Mouse (Mus musculus): Measurements from ENCODE around the gene 9530077C05Rik.
"Not testable (repeated sequence)": the region's sequence is repeated elsewhere in the genome, so short reads cannot be mapped to it uniquely, and the experiment has no call there.

9530077C05Rik gene

DNA sequence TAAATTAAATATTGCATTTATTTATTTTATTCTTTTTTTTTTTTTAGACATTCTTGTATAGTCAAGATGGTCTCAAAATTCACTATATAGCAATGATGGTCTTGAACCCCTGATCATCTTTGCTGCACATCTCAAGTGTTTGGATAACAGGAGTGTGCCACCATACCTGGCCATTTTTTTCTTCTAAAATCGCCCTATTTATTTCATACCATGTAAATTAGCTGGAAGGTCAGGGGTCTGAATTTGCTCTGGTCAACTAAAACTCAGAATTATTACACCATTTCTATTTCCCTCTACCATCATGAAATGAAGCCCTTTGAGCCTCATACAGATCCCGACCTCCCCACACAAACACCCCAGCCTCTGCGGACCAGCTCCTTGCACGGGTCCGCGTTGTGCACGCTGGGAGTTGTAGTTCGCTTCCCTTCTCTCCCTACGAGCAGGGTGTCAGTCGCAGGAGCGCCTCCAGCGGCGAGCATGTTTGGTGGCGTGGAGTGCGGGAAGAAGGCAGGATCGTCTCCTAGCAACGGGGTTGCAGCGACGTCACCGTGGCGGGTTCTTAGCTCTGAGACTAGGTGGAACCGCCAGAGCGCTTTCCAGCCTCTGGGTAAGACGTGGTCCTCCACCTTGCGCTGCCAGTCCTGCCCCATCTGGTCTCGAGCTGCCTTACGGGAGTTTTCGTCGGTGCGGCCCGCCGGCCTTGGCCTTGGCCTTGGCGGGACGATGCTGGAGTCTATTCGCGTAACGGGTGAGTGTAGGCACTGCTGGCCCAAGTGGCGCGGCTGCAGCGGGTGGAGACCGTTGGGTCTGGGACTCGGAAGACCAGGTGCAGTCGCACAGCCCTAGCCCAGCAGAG lies at the start of gene 9530077C05Rik:
9530077C05Rik (plus strand) TSS at position 512 of the 856 bp plus-strand sequence.
- peak; percentile 97 for DNase-seq (ENCODE audit: low spot score)

DNA sequence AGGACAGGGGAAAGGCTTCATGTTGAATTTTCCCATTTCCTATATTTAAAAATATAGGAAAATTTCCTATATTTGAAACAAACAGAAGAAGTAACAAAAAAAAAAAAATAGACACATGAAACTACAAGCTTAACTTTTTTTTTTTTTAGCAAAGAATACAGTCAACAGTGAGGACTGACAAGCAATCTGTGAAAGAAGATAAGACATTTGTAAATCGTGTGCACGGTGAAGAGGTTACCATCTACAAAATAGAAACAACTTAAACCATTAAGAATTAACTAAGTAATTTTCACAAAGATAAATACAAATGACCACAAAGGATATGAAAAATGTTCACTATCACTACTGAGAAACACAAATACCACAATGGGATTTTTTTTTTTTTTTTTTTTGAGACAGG lies 45.1 kb upstream of the 9530077C05Rik start:
- DNase-seq (ENCODE audit: low spot score): no peak

DNA sequence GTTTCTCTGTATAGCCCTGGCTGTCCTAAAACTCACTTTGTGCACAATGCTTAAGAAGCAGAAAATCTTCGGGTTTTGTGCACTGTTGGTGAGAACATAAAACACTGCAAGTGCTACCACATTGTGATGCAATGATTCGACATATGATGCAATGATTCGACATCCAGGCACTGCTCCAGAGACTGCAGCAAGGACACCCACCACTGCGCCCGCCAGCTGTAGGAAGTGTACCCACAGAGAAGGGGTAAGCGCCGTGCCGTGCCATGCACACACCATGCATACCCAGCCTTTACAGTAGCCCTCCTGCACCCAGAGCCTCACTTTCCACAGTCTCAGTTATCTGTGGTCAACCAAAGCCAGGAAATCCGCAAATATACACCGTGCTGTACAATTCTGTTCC lies 44.7 kb upstream of the 9530077C05Rik start:
- DNase-seq (ENCODE audit: low spot score): no peak

DNA sequence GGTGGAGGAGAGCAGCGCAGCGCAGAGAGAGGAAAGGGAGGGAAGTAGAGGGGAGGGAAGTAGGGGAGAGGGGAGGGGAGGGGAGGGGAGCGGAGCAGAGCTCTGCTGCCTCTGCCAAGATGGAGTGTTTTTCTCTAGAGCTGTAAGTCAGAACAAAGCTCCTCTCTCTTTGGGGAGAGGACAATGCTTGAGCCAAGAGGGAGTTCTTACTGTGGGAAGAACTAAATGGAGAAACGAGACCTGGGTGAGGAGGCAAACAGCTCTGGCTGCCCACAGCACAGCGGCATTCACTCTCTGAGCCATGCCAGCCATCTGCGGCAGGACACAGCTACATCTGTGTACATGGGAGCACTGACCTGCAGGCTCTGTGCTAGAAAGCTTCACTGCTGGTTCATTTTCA lies 43.3 kb upstream of the 9530077C05Rik start:
- DNase-seq (ENCODE audit: low spot score): no peak

DNA sequence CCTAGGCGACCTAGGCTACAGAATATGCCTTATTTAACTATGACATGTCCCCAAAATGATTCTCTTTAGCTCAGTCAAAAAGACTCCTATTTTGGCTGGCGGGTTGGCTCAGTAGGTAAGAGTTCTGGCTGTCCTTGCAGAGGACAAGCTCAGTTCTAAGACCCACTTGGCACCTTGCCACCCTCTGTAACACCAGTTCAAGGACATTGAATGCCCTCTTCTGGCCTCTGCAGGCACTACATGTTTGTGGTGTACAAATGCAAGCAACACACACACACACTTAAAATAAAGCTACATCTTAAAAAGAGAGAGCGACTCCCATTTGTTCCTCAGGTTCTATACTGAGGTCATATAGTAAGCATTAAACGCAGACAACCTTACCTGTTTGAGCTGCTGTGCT lies 38.6 kb upstream of the 9530077C05Rik start:
- DNase-seq (ENCODE audit: low spot score): no peak

DNA sequence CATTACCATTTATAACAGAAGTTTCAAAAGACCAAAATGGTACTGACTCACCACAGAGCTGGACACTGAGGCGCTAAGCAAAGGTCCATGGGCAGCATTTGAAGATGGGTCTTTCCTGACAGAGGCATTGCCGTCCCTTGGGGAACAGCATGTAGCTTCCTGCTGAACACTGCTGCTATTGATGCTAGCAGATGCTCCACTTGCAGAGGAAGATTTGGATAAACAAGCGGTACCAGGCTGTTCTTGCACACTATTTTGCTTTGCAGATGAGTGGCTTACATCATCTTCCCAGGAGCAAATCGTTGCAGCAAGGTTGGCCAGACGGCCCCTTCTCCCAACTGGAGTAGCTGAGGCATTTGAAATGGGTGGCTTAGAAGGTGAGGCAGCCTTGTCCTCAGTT lies 35.2 kb upstream of the 9530077C05Rik start:
- DNase-seq (ENCODE audit: low spot score): no peak

DNA sequence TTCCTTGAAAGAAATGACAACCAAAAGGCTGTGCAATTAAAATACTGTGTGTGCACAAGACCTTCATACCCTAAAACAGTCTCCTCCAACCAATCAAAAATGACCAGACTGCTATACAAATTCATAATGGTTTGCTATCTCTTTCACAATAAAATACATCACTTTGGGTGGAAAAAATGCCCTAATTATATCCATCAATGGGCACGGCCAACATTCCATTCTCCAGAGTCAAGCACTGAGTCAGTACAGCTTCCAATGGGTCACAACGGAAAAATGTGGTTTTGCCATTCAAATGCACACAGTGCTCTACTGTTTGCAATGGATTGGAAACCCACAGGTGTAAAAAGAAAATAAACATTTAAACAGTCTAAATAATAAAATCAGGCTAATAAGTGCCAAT lies 25.4 kb upstream of the 9530077C05Rik start:
- no peak for DNase-seq (ENCODE audit: low spot score)

DNA sequence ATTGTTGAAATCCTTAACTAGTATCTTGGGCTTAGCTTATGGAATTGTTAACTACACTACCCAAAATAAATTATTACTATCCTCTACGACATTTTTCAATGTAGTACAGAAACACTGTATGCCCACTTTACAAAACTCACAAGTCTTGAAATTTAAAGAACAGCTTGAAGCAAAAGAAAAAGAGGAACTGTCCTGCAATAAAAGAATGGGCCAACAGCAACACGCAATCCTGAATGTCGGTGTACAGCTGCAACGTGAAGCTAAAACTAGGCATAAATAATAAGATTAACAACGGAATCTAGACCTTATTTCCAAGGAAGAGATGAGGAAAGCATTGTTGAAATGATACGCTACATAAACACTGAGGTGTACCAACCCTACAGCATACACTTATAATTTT lies 23.4 kb upstream of the 9530077C05Rik start:
- DNase-seq (ENCODE audit: low spot score): no peak

DNA sequence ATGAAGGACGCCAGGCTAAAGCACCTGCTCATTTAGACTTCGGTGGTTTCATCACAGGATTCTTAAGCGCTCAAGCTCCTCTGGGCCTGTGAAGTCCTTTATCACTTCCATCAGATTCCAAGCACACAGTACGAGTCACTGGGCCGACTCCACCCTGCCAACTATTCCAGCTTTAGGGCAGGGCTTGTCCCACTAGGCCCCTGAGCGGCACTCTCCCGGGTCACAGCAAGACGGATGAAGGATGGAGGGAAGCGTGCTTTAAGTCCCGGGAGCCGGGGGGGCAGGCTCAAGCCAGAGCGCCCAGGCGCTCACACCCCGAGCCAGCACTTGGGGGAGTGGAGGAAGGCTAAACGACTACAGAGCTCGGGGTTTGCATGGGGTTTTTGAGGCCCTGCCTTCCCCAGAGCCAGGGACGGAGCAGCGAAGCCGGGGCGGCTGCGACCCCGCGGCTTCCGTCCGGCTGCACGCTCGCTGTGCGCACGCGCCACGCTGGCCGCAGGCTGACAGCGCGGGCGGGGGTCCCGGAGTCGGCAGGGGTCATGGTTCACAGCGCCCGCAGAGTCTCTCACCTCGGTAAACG lies 22.8 kb upstream of the 9530077C05Rik start:
- DNase-seq (ENCODE audit: low spot score): no peak

DNA sequence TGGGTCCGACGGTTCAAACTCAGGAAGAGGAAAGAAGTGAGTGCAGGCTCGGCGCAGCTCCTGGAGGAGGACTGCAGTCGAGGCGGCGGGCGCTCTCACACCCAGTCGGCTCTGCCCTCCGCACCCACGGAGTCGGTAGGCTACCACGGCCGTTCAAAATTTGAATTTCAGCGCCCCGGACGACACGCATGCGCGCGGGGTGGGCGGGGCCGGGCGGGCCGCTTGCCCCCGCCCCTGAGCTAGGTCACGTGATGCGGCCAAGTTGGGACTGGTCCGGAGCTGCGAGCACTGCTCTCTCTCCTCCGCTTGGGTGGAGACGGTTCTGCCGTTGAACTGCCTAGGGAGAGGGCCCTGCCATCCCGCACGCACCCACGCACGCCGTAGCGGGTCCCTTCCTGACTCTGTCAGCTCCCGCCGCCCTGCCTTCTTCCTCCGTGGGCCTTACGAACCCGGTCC lies 22.3 kb upstream of the 9530077C05Rik start, which contains the start of gene Anln:
Anln (minus strand) TSS at position 168 of the 456 bp plus-strand sequence.
- peak; percentile 91 for DNase-seq (ENCODE audit: low spot score)

DNA sequence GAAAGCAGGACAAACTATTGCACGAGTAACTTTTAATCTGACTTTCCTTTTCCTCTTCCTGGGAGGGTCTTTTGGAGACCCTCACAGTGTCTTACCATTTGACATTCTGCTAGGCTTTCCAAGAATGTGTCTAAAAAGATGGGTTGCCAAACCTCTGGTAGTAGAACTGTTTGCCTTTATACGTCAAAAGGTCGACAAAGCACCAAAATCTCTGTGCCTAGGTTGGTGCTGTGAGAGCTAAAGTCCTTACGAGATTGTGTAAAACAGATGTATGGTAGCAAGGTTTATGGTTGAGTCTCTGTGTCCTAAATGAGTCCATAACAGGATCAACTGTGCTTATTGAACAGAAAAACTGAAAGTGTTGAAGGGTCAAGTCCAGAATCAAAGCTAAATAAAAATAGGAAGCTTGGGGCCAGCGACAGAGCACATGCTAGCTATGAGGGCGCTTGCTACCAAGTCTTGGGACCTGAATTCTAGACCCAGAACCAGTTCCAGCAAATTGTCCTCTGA lies 21.5 kb upstream of the 9530077C05Rik start:
- no peak for DNase-seq (ENCODE audit: low spot score)

DNA sequence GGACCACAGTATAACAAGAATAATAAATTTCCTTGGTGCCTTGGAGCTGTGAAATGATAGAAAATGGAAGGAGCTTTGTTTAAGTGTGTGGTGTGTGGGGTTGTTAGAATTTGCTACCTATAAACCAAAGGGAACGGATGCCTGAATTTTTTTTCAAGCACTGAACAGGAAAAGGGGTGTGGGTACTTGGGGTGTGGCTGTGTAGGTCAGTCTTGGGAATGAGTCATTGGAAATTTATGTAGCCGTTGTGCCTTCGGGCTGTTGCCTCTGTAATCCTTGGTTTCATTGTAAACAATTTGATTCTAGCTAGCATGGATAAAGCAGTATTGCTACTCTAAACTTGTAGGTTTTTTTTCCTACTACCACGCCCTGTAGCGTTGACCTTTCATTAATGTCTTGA lies 20.9 kb upstream of the 9530077C05Rik start:
- no peak for DNase-seq (ENCODE audit: low spot score)

DNA sequence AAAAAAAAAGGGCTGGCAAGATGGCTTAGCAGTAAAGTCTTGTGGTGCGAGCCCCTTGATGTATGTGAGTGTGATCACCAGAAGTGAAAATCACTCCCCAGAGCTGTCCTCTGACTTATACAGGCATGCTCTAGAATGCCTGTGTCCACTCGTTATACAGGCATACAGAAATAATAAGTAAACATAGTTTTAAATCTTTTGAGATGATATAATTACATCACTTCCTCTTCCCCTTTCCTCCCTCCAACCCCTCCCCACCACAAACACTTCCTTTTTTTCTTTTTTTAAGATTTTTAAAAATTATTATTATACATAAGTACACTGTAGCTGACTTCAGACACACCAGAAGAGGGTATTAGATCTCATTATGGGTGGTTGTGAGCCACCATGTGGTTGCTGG lies 16.6 kb upstream of the 9530077C05Rik start:
- DNase-seq (ENCODE audit: low spot score): no peak

DNA sequence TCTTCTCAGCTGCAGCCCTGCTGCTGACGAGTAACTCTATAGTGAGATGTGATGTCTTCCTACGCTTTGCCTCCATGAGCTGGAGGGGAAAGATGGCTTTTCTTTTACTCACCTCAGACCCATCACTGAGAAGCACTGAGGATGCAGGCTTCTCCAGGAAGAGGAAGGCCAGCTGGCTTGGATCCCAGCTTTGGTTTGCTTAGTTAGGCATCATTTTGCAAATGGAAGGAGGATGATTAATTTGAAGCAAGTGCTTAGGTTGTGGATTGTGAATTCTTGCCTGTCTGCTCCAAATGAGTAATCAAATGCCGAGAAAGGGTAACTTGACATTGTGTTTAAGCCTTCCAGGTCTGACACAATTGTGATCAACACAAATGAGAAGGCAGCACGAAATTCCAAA lies 12.3 kb upstream of the 9530077C05Rik start:
- DNase-seq (ENCODE audit: low spot score): no peak

DNA sequence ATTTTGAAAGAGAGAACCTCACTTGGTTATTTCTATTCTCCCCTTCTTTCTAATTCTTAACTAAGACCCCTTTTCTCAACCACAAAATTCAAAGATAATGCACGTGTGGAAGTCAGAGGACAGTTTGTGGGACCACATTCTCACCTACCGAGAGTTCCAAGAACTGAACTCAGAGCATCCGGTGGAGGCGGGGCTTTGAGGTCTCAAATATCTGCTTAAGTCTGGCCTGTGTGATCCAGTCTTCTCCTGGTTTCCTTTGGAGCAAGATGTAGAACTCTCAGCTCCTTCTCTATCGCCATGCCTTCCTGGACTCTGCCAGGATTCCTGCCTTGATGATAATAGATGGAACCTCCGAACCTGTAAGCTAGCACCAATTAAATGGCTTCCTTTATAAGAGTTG lies 9.3 kb upstream of the 9530077C05Rik start:
- DNase-seq (ENCODE audit: low spot score): no peak

DNA sequence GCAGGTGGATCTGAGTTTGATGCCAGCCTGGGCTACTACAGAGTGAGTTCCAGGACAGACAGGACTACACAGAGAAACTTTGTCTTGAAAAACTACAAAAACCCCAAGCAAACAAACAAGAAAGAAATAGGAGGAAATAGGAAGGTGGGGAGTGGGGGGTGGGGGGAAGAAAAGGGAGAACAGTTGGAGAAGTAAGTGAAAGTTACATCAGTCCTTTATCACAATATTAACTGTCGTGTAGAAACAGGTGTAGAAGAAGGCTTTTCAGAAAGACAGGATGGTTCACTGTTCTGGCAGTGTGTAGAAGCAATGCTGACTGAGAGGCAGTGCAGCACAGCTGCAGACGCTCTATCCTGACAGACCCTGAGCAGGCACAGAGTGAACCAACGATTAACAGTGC lies 8.3 kb upstream of the 9530077C05Rik start:
- no peak for DNase-seq (ENCODE audit: low spot score)

DNA sequence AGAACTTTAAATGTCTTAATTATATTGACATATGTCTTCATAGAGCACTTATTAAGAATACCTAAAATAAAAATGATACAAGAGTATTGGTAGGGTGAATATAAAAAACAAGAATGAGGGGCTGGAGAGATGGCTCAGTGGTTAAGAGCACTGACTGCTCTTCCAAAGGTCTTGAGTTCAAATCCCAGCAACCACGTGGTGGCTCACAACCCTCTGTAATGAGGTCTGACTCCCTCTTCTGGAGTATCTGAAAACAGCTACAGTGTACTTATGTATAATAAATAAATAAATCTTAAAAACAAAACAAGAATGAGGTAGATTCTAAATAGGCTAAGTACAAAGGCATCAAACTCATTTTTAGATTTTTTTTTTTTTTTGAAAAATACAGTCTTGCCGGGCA lies 7.8 kb upstream of the 9530077C05Rik start:
- DNase-seq (ENCODE audit: low spot score): not testable (repeated sequence)

DNA sequence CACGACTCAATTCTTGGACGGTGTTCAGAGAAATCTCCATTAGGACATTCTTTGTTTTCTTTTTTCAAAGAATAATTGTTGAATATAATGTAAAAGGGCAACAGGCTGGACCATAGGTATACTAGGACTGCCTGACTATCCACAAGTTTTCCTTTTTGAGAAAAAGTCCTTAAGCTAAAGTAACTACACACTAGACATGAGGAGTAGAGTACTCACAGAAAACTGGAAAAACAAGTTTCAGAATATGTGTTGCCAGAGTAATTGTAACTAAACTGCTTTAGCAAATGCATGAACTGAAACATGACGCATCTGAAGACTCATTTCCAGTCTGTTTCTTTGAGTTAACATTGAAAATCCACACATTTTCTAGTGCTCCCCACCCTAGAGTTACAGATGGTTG lies 5.9 kb upstream of the 9530077C05Rik start:
- peak; percentile 50 for DNase-seq (ENCODE audit: low spot score)

DNA sequence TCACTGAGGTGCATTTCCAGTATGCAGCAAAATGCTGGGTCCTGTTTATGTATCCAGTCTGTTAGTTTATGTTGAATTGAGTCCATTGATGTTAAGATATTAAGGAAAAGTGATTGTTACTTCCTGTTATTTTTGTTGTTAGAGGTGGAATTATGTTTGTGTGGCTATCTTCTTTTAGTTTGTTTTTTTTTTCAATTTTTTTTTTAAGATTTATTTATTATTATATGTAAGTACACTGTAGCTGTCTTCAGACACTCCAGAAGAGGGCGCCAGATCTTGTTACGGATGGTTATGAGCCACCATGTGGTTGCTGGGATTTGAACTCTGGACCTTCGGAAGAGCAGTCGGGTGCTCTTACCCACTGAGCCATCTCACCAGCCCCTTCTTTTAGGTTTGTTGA lies 3.7 kb upstream of the 9530077C05Rik start:
- DNase-seq (ENCODE audit: low spot score): not testable (repeated sequence)

DNA sequence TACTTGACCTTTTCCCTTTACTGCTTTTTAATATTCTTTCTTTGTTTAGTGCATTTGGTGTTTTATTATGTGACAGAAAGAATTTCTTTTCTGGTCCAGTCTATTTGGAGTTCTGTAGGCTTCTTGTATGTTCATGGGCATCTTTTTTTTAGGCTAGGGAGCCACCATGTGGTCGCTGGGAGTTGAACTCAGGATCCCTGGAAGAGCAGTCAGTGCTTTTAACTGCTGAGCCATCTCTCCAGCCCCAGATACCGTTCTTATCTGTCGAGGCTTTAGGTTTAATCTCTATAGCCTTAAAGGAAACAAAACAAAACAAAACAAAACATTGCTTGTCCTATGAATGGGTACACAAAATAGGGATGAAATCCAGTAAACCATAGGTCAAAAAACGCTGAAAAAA lies 3.0 kb upstream of the 9530077C05Rik start:
- not testable (repeated sequence) for DNase-seq (ENCODE audit: low spot score)

DNA sequence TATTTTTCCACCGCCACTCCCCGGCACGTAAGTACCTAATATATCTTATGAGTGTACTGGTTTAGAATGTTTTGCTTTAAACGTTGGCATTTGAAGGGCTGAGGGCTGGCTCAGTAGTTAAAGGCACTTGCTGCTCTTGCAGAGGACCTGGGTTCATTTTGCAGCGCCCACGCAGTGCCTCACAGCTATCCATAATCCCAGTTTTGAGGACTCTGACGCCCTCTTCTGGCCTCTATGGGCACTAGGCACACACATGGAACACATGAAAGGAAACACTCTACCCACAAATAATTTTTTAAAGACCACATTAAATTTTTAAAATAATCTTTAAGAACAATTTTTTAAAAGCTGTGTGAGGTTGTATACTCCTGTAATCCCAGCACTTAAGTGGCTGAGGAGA lies 1.8 kb upstream of the 9530077C05Rik start:
- no peak for DNase-seq (ENCODE audit: low spot score)

DNA sequence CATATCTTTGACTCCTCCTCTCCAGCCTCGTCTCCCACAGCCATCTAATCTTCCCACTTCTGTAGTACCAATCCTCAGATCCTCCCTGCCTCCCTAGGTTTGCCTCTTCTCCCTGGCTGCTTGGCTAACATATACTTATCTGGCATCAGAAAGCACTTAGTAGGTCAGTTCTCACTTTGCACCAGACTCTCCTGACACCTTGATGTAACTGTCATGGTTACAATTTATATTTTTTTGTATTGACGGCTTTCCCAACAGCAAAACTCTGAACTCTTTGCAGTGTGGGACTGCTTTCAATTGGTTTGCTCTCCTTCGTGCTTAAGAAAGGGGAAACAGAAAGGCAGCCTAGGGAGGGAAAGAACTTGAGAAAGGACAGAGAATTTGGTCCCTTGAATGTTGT lies 4.9 kb downstream of the 9530077C05Rik start:
- no peak for DNase-seq (ENCODE audit: low spot score)

DNA sequence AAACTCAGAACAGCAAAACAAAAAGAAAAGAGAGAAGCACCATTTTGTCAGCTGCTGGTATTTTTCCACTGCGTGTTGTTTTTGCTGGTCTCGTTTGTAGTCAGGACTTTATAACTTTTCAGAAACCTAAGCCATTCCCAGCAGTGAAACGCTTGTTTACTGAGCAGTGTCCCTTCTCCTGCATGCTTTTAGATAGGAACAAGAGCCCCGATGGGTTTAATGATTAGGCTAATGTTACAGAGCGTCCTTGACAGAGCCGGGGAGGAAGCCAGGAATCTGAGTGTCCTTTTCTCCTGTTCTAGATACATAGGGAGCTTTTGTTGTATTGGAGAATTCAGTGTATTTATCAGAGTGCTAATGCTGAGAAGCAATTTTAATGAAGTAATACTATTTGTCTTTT lies 6.2 kb downstream of the 9530077C05Rik start:
- DNase-seq (ENCODE audit: low spot score): no peak
